Mouse (Mus musculus) midbrain, embryonic 10.5 days (tissue): ENCODE measurements at regions not wholly inside any gene's neighbourhood (a gene's known extent, or its start where the extent isn't known, plus 50 kb on each side); places are given as distances from the start of the nearest gene placed in this dataset.

Experiments
- DNase-seq: peaks from one replicate; pipeline ENCODE4 v3.0.0-alpha.2; 2017; ENCODE audit warnings: low spot score
- H3K27ac ChIP-seq: fragments of 300-500 bp; sonication (generic); replicated peaks from 2 replicates; pipeline ENCODE4 v1.5.1; 2016; ENCODE audit warnings: mild to moderate bottlenecking
- H3K27me3 ChIP-seq: fragments of 300-500 bp; sonication (generic); 2 replicates; pipeline ENCODE4 v1.6.1; 2016; ENCODE audit warnings: low read depth, mild to moderate bottlenecking; ENCODE audit not compliant: poor library complexity, severe bottlenecking
- H3K36me3 ChIP-seq: fragments of 300-500 bp; sonication (generic); 2 replicates; pipeline ENCODE4 v1.6.1; 2016; ENCODE audit warnings: mild to moderate bottlenecking, moderate library complexity
- H3K4me1 ChIP-seq: fragments of 300-500 bp; sonication (generic); 2 replicates; pipeline ENCODE4 v1.6.1; 2016
- H3K4me3 ChIP-seq: fragments of 300-500 bp; sonication (generic); 2 replicates; pipeline ENCODE4 v1.5.1; 2016; ENCODE audit warnings: mild to moderate bottlenecking, moderate library complexity
- H3K9me3 ChIP-seq: fragments of 300-500 bp; sonication (generic); replicated peaks from 2 replicates; pipeline ENCODE4 v1.6.1; 2016; ENCODE audit warnings: mild to moderate bottlenecking
- WGBS: fragments of 180-500 bp; shearing (Covaris S2); methylation state at CpG from one replicate; pipeline ENCODE4 v1.1.7; 2016; 5-methylcytosine and 5-hydroxymethylcytosine counted together

- H3K27me3 ChIP-seq, result no peaks in the 10 kb centered on the region
- no peak overlapping the region for H3K27ac ChIP-seq
- no peaks in the 10 kb centered on the region for H3K36me3 ChIP-seq
- H3K4me1 ChIP-seq, result peaks cover 6% of the 10 kb centered on the region
- DNase-seq, result no peak
- no peak overlapping the region for H3K4me3 ChIP-seq
- no peaks in the 10 kb centered on the region for H3K9me3 ChIP-seq
- 83% methylated on average over 2 of the region's 2 CpGs for WGBS
Observed at GRCm38 (mm10) chr5:53393571-53393970, 72.4 kb upstream of the Rbpj start.

GRCm38 (mm10) chr5:53394560-53394959 is 71.4 kb upstream of the Rbpj start:
- 89% methylated on average over 3 of the region's 3 CpGs for WGBS
- Histone ChIP-seq H3K4me1 (peaks cover 6% of the 10 kb centered on the region), H3K4me3 (no peak overlapping the region), H3K27ac (no peak overlapping the region), H3K9me3 (no peaks in the 10 kb centered on the region), H3K36me3 (no peaks in the 10 kb centered on the region), H3K27me3 (no peaks in the 10 kb centered on the region)
- no peak for DNase-seq

GRCm38 (mm10) chr5:53398428-53399058 is 67.4 kb upstream of the Rbpj start:
- no peaks in the 10 kb centered on the region for H3K9me3 ChIP-seq
- H3K4me3 ChIP-seq, result no peak overlapping the region
- 88% methylated on average over 8 of the region's 8 CpGs for whole genome bisulfite sequencing
- no peak for DNase-seq
- H3K27ac ChIP-seq, result no peak overlapping the region
- no peaks in the 10 kb centered on the region for H3K4me1 ChIP-seq
- H3K27me3 ChIP-seq, result no peaks in the 10 kb centered on the region
- no peaks in the 10 kb centered on the region for H3K36me3 ChIP-seq

- no peaks in the 10 kb centered on the region for H3K27me3 ChIP-seq
- no peaks in the 10 kb centered on the region for H3K4me1 ChIP-seq
- WGBS, result 79% methylated on average over 4 of the region's 4 CpGs
- H3K9me3 ChIP-seq, result no peaks in the 10 kb centered on the region
- no peaks in the 10 kb centered on the region for H3K36me3 ChIP-seq
- DNase-seq, result no peak
- H3K27ac ChIP-seq, result no peak overlapping the region
- no peak overlapping the region for H3K4me3 ChIP-seq
Observed at GRCm38 (mm10) chr5:53401093-53401492, 64.9 kb upstream of the Rbpj start.

GRCm38 (mm10) chr5:53402022-53402421 is 63.9 kb upstream of the Rbpj start:
- DNase-seq, result no peak
- Histone ChIP-seq H3K4me3 (no peak overlapping the region), H3K9me3 (no peaks in the 10 kb centered on the region), H3K36me3 (no peaks in the 10 kb centered on the region), H3K27ac (no peak overlapping the region), H3K4me1 (no peaks in the 10 kb centered on the region), H3K27me3 (no peaks in the 10 kb centered on the region)
- whole genome bisulfite sequencing, result 94% methylated on average over 4 of the region's 4 CpGs

GRCm38 (mm10) chr5:53402619-53403151 is 63.3 kb upstream of the Rbpj start:
- H3K36me3 ChIP-seq, result no peaks in the 10 kb centered on the region
- no peak for DNase-seq
- WGBS, result 88% methylated on average over 9 of the region's 9 CpGs

GRCm38 (mm10) chr5:53405929-53406328 is 60.0 kb upstream of the Rbpj start:
- no peak overlapping the region for H3K27ac ChIP-seq
- no peak for DNase-seq
- 92% methylated on average over 5 of the region's 5 CpGs for WGBS

More at GRCm38 (mm10) chr5:53402619-53403151, 63.3 kb upstream of the Rbpj start:
- Histone ChIP-seq H3K27ac (no peak overlapping the region), H3K9me3 (no peaks in the 10 kb centered on the region), H3K4me3 (no peak overlapping the region), H3K4me1 (no peaks in the 10 kb centered on the region), H3K27me3 (no peaks in the 10 kb centered on the region)

GRCm38 (mm10) chr5:53407646-53408045 is 58.3 kb upstream of the Rbpj start:
- H3K4me3 ChIP-seq, result no peak overlapping the region
- H3K36me3 ChIP-seq, result no peaks in the 10 kb centered on the region
- no peaks in the 10 kb centered on the region for H3K4me1 ChIP-seq
- no peaks in the 10 kb centered on the region for H3K27me3 ChIP-seq
- no peaks in the 10 kb centered on the region for H3K9me3 ChIP-seq
- no peak overlapping the region for H3K27ac ChIP-seq
- 87% methylated on average over 2 of the region's 2 CpGs for WGBS
- no peak for DNase-seq

More at GRCm38 (mm10) chr5:53405929-53406328, 60.0 kb upstream of the Rbpj start:
- no peaks in the 10 kb centered on the region for H3K4me1 ChIP-seq
- no peak overlapping the region for H3K4me3 ChIP-seq
- H3K27me3 ChIP-seq, result no peaks in the 10 kb centered on the region
- H3K9me3 ChIP-seq, result no peaks in the 10 kb centered on the region
- no peaks in the 10 kb centered on the region for H3K36me3 ChIP-seq

- Histone ChIP-seq H3K4me3 (no peak overlapping the region), H3K9me3 (no peaks in the 10 kb centered on the region), H3K27ac (no peak overlapping the region), H3K36me3 (no peaks in the 10 kb centered on the region), H3K27me3 (no peaks in the 10 kb centered on the region), H3K4me1 (no peaks in the 10 kb centered on the region)
- no peak for DNase-seq
- 89% methylated on average over 2 of the region's 2 CpGs for WGBS
Observed at GRCm38 (mm10) chr5:53408235-53408634, 57.7 kb upstream of the Rbpj start.

- Histone ChIP-seq H3K4me3 (no peak overlapping the region), H3K36me3 (no peaks in the 10 kb centered on the region), H3K4me1 (no peaks in the 10 kb centered on the region), H3K27me3 (no peaks in the 10 kb centered on the region), H3K27ac (no peak overlapping the region), H3K9me3 (no peaks in the 10 kb centered on the region)
- 87% methylated on average over 3 of the region's 3 CpGs for WGBS
- no peak for DNase-seq
Observed at GRCm38 (mm10) chr5:53409740-53410139, 56.2 kb upstream of the Rbpj start.

- H3K36me3 ChIP-seq, result no peaks in the 10 kb centered on the region
- H3K27ac ChIP-seq, result no peak overlapping the region
- no peaks in the 10 kb centered on the region for H3K9me3 ChIP-seq
- DNase-seq, result no peak
- H3K4me1 ChIP-seq, result no peaks in the 10 kb centered on the region
- no peak overlapping the region for H3K4me3 ChIP-seq
- H3K27me3 ChIP-seq, result no peaks in the 10 kb centered on the region
- 76% methylated on average over 7 of the region's 7 CpGs for WGBS
Observed at GRCm38 (mm10) chr5:53412391-53413075, 53.4 kb upstream of the Rbpj start.

GRCm38 (mm10) chr5:53413677-53414076 is 52.3 kb upstream of the Rbpj start:
- Histone ChIP-seq H3K27ac (no peak overlapping the region), H3K36me3 (no peaks in the 10 kb centered on the region), H3K4me3 (no peak overlapping the region), H3K9me3 (no peaks in the 10 kb centered on the region), H3K27me3 (no peaks in the 10 kb centered on the region), H3K4me1 (no peaks in the 10 kb centered on the region)
- no peak for DNase-seq
- whole genome bisulfite sequencing, result 86% methylated on average over 3 of the region's 3 CpGs

- H3K4me3 ChIP-seq, result no peak overlapping the region
- 84% methylated on average over 2 of the region's 2 CpGs for WGBS
Observed at GRCm38 (mm10) chr5:53415472-53415871, 50.5 kb upstream of the Rbpj start.

More at GRCm38 (mm10) chr5:53415472-53415871, 50.5 kb upstream of the Rbpj start:
- no peak for DNase-seq
- no peaks in the 10 kb centered on the region for H3K9me3 ChIP-seq
- no peaks in the 10 kb centered on the region for H3K27me3 ChIP-seq
- no peaks in the 10 kb centered on the region for H3K36me3 ChIP-seq
- H3K27ac ChIP-seq, result no peak overlapping the region
- H3K4me1 ChIP-seq, result no peaks in the 10 kb centered on the region
